Comparison of ENCODE assay signal across 12 mouse cellular contexts in genomic region chr5:138199576-138199975, GRCm38 (mm10). TPM values are rescaled to one million over a fixed set of nuclear protein-coding genes. Genes with fewer than 3 reads are reported as not detected.
DNase-seq lines count a peak whose midpoint lies in the region; ATAC-seq and TF ChIP-seq lines count a peak whose summit lies in the region.
"Had no signal": no experiment of that assay in that cellular context is flagged by ENCODE, and none has a peak within 500 bp of the region (broad histone marks: within the 10 kb centered on the region; RNA-seq: fewer than 3 reads in every experiment).

No protein-coding gene starts in this region.

- TF ChIP-seq POLR2A in kidney, adult 2 months (IDR thresholded peaks at IDR 0.05; ENCODE audit: low read depth, low read length), result no peak

- DNase-seq in cerebellum, postnatal 10 days, result peak; percentile 49 to 62
- DNase-seq in cerebellum, postnatal 36 days, result no peak
- DNase-seq in kidney, adult 2 months, result peak; percentile 31
- DNase-seq in 416B (ENCODE audit: low read depth), result peak; percentile 53
- peak; percentile 40 for DNase-seq in adrenal gland, postnatal 10 days
- DNase-seq in right cerebral cortex, postnatal 14 days, result no peak
- DNase-seq in limb, embryonic 10.5 days (ENCODE audit: low spot score), result no peak
- DNase-seq: right cerebral cortex, adult 18-20 months had no signal

- TF ChIP-seq CTCF in kidney, adult 2 months (conservative IDR thresholded peaks at IDR 0.05; ENCODE audit: insufficient read depth, insufficient read length, low read depth, low read length), result peak; percentile 54

- no peak overlapping the region for H3K27ac ChIP-seq in kidney, adult 2 months (ENCODE audit: insufficient read depth, low read depth, low read length)
- no peak overlapping the region for H3K27ac ChIP-seq in kidney, embryonic 14.5 days (ENCODE audit: low read depth, low read length)
- H3K27ac ChIP-seq in limb, embryonic 10.5 days, result no peak overlapping the region
- H3K27ac ChIP-seq: embryonic facial prominence, embryonic 13.5 days had no signal

- no peak overlapping the region for H3K4me3 ChIP-seq in kidney, adult 2 months (ENCODE audit: insufficient read depth, low read depth, low read length)
- no peak overlapping the region for H3K4me3 ChIP-seq in kidney, embryonic 14.5 days (ENCODE audit: low read length)
- H3K4me3 ChIP-seq in limb, embryonic 10.5 days, result no peak overlapping the region
- H3K4me3 ChIP-seq: embryonic facial prominence, embryonic 13.5 days; myocyte had no signal

- no peak for ATAC-seq in kidney, embryonic 14.5 days (ENCODE audit: low FRiP score, low TSS enrichment)

- H3K4me1 ChIP-seq in kidney, adult 2 months (ENCODE audit: control insufficient read depth, insufficient read depth, low read length), result no peaks in the 10 kb centered on the region
- H3K4me1 ChIP-seq in kidney, embryonic 14.5 days (ENCODE audit: control insufficient read depth, insufficient read depth, low read length), result 0 out of 2 replicates have a peak, but pooled peaks cover 4% of the 10 kb centered on the region
- peaks cover 9% of the 10 kb centered on the region for H3K4me1 ChIP-seq in limb, embryonic 10.5 days

- peaks cover under 1% of the 10 kb centered on the region; the same call in 1 of the 2 replicates for H3K9me3 ChIP-seq in kidney, embryonic 14.5 days (ENCODE audit: control insufficient read depth, low read length)
- peaks cover under 1% of the 10 kb centered on the region; the same call in 1 of the 2 replicates for H3K9me3 ChIP-seq in limb, embryonic 10.5 days (replicated peaks)
- H3K9me3 ChIP-seq: embryonic facial prominence, embryonic 13.5 days had no signal

- WGBS in kidney, adult 2 months, result 0% methylated on average over 1 of the region's 1 CpGs
- 13% methylated on average over 1 of the region's 1 CpGs for WGBS in kidney, embryonic 14.5 days
- WGBS in limb, embryonic 10.5 days, result 24% methylated on average over 1 of the region's 1 CpGs

- no peaks in the 10 kb centered on the region for H3K36me3 ChIP-seq in kidney, adult 2 months (ENCODE audit: control insufficient read depth, insufficient read depth, low read length)
- H3K36me3 ChIP-seq in kidney, embryonic 14.5 days (ENCODE audit: control insufficient read depth, insufficient read depth, low read length), result no peaks in the 10 kb centered on the region
- H3K36me3 ChIP-seq in limb, embryonic 10.5 days, result no peaks in the 10 kb centered on the region
- H3K36me3 ChIP-seq: embryonic facial prominence, embryonic 13.5 days had no signal

- H3K27me3 ChIP-seq in kidney, adult 2 months (replicated peaks; ENCODE audit: control insufficient read depth, insufficient read depth, low read length), result no peaks in the 10 kb centered on the region
- H3K27me3 ChIP-seq in kidney, embryonic 14.5 days (ENCODE audit: control insufficient read depth, insufficient read depth, low read length), result no peaks in the 10 kb centered on the region
- no peaks in the 10 kb centered on the region for H3K27me3 ChIP-seq in limb, embryonic 10.5 days (ENCODE audit: low read depth, poor library complexity, severe bottlenecking)
- H3K27me3 ChIP-seq: embryonic facial prominence, embryonic 13.5 days had no signal

- H3K4me2 ChIP-seq in kidney, embryonic 14.5 days (replicated peaks; ENCODE audit: low read depth, low read length), result no peak overlapping the region
- H3K4me2 ChIP-seq: embryonic facial prominence, embryonic 13.5 days had no signal

- no peak overlapping the region for H3K9ac ChIP-seq in kidney, embryonic 14.5 days (ENCODE audit: low read depth, low read length)
- H3K9ac ChIP-seq: embryonic facial prominence, embryonic 13.5 days had no signal

RNA-seq across cellular contexts. Expression of gene Mblac1, which starts 5.5 kb away (rescaled TPM):
- 3.6 and 4.4 TPM in 2 replicates for polyA plus RNA-seq in kidney, adult 2 months (2012; rRNA removed)
- polyA plus RNA-seq in kidney, embryonic 14.5 days (2014; fragmentation: Nextera tagmentation; extraction: Ambion mirVana), result 9.7 and 10.2 TPM in 2 replicates
- 1 to 10 TPM; 8.1 to 9.4 TPM for total RNA-seq in adrenal gland, postnatal 10 days (2021)
- 6.6 and 9.5 TPM in 2 replicates for polyA plus RNA-seq in limb, embryonic 10.5 days (2016; fragmentation: Nextera tagmentation; extraction: Ambion mirVana)

RNA-seq across cellular contexts. Expression of gene Cnpy4, which starts 12.3 kb away (rescaled TPM):
- 4.2 and 5.7 TPM in 2 replicates for polyA plus RNA-seq in kidney, adult 2 months (2012; rRNA removed)
- polyA plus RNA-seq in kidney, embryonic 14.5 days (2014; fragmentation: Nextera tagmentation; extraction: Ambion mirVana), result 57.8 and 61.5 TPM in 2 replicates
- 10 to 100 TPM; 19.1 to 20.1 TPM for total RNA-seq in adrenal gland, postnatal 10 days (2021)
- polyA plus RNA-seq in limb, embryonic 10.5 days (2016; fragmentation: Nextera tagmentation; extraction: Ambion mirVana), result 54.6 and 60.4 TPM in 2 replicates

RNA-seq across cellular contexts. Expression of gene Taf6, which starts 12.3 kb away (rescaled TPM):
- 52.6 and 56.3 TPM in 2 replicates for polyA plus RNA-seq in kidney, adult 2 months (2012; rRNA removed)
- polyA plus RNA-seq in kidney, embryonic 14.5 days (2014; fragmentation: Nextera tagmentation; extraction: Ambion mirVana), result 80.9 and 109 TPM in 2 replicates
- total RNA-seq in adrenal gland, postnatal 10 days (2021), result 10 to 100 TPM; 30.4 to 33.3 TPM
- polyA plus RNA-seq in limb, embryonic 10.5 days (2016; fragmentation: Nextera tagmentation; extraction: Ambion mirVana), result 133 and 145 TPM in 2 replicates

RNA-seq across cellular contexts. Expression of gene Nxpe5, which starts 26.1 kb away (rescaled TPM):
- 0.26 and 0.33 TPM in 2 replicates for polyA plus RNA-seq in kidney, adult 2 months (2012; rRNA removed)
- polyA plus RNA-seq in kidney, embryonic 14.5 days (2014; fragmentation: Nextera tagmentation; extraction: Ambion mirVana), result 0.07 TPM in 1 of 2 replicates, not detected in the other
- under 1 TPM; 0.51 to 0.96 TPM for total RNA-seq in adrenal gland, postnatal 10 days (2021)
- polyA plus RNA-seq in limb, embryonic 10.5 days (2016; fragmentation: Nextera tagmentation; extraction: Ambion mirVana), result not detected in 2 replicates
- polyA plus RNA-seq: embryonic facial prominence, embryonic 13.5 days; heart, embryonic 14.5 days; myocyte had no signal

RNA-seq across cellular contexts. Expression of gene Mcm7, which starts 27.4 kb away (rescaled TPM):
- 15.5 and 16.5 TPM in 2 replicates for polyA plus RNA-seq in kidney, adult 2 months (2012; rRNA removed)
- polyA plus RNA-seq in kidney, embryonic 14.5 days (2014; fragmentation: Nextera tagmentation; extraction: Ambion mirVana), result 176 and 241 TPM in 2 replicates
- 10 to 100 TPM; 52.6 to 68.5 TPM for total RNA-seq in adrenal gland, postnatal 10 days (2021)
- polyA plus RNA-seq in limb, embryonic 10.5 days (2016; fragmentation: Nextera tagmentation; extraction: Ambion mirVana), result 384 and 399 TPM in 2 replicates

Comparison
In these comparisons a context has a peak if more than half of its experiments do, and no peak if none do; other contexts are left out.
1. DNase-seq: peak in cerebellum, postnatal 10 days (2 of 2), kidney, adult 2 months (single experiment), 416B (single experiment) and adrenal gland, postnatal 10 days (single experiment); none in cerebellum, postnatal 36 days (0 of 2), right cerebral cortex, postnatal 14 days (single experiment) and limb, embryonic 10.5 days (single experiment).